Mouse (Mus musculus) CD8-positive naive resting alpha-beta T cell, adult 2 months (primary cell): Measurements from ENCODE around the gene Lyrm4.

Source experiments
- DNase-seq, 2 experiments: peaks; one replicate each; pipeline ENCODE4 v3.0.0; 2022; ENCODE audit warnings: low read depth in 2 of 2, low spot score in 2 of 2

The Lyrm4 gene

DNA sequence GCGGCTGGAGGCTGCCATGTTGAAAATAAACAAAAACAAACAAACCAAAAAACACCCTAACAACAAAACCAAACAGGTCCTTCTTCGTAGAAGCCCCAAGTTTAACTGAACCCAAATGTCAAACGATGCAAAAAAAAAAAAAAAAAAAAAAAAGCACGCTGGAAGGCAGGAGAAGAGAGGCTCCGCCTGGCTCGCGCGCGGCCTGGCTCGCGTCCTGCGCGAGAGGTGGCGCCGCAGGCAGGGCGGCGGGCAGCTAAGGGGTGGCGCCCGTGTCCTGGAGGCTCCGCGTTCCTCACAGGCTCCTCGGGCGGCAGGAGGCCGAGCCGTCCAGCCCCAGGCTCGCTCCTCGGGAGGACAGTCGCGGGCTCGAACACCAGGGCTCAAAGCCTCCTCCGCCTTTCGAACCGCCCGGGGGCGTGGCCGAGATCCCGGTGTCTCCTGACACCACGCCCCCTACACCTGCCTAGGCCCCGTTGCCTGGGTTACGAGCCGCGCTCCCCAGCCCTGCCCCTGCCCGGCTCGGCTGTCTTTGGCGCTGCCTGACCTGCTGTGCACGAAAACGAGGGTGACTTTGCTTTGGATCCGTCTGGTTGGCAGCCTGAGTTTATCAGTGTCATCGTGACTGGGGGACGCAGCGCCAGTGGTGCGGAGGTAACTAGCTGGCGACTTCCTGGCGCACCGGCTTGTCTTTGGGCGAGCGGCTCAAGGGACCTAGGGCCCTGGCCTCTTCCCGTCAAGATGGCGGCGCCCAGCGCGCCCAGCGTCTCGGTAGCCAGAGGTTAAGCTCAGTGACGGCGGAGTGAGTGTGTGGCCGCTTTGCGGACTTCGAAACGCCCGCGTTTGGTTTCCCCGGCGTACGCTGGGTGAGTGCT is at the start of gene Lyrm4, which contains the start of gene Fars2:
Gene Lyrm4, minus strand, starts transcription at position 384 of the 872 bp plus-strand sequence.
Gene Fars2, plus strand, starts transcription at position 270 of the 872 bp plus-strand sequence.
- peak; percentile 93 to 97 for DNase-seq

DNA sequence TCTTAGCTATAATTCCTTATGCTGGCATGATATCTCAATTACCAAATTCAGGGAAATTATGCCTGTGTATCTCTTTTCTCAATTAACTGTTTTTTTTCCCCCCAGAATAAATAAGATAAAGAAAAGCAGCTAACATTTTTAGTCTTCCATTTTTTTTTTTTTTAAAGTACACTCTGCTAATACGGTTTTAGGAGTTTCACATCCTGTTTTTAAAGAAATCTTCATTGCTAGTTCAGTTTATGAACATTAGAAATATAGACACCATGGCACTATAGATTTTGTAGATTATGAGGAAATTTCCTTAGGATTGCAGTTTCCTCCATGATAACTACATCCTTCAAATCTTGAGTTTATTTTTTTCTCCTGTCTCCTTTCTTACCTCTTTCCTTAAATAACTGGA is 46.6 kb upstream of the Lyrm4 start:
- DNase-seq = no peak

DNA sequence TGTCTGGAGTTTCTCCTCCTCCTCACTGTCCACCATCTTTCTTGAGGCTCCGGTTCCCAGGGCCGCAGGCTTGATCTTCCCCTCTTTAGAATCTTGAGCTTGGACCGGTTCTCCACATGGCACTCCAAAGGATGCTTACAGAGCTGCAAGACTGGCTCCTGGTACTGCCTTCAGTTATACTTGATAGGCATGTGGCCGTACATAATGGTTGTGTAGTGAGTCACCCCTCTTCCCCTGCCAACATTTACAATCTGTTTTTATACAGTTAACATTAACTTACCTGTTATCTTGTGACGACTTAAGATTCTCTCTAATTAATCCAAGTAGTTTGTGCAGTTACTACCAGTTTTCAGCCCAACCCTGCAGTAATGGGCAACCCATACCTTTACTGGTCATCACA is 46.1 kb upstream of the Lyrm4 start:
- DNase-seq = no peak

GRCm38 (mm10) chr13:36156340-36156931 is 39.1 kb upstream of the Lyrm4 start:
- no peak for DNase-seq

DNA sequence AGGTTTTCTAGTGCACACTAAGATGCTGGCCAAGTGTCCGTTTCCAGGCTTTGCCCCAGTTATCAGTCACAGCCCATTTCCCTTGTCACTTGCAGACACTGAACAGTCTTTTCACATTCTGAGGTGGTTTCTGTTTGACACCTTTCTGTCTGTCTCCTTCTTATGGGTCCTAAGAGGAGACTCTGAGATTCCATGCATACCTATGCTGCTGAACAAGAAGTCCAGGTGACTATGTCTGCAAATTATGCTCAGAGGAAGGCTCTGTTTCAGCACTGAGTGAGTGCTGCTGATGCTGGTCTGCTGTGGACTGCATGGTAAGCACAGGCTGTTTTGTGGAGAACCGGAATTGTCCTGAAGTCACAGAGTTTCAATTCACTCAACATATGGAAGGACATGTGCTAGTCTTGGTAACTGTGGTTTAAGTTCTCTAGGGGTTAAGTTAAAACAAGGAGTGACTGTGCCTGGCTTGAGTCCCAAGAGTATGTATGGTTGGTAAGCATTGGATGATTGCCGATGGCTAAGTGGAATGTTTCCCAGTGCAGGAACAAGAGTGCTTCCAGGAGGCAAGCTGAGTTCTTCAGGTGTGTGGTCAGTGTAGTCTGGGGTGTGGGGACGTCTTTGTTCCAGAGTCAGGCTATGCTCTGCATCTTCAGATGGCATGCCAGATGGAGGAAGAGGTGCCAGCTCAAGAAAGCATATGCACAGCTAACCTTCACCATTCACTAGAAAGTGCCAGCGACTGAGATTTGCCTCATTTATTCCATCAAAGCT is 35.6 kb upstream of the Lyrm4 start:
- no peak for DNase-seq

DNA sequence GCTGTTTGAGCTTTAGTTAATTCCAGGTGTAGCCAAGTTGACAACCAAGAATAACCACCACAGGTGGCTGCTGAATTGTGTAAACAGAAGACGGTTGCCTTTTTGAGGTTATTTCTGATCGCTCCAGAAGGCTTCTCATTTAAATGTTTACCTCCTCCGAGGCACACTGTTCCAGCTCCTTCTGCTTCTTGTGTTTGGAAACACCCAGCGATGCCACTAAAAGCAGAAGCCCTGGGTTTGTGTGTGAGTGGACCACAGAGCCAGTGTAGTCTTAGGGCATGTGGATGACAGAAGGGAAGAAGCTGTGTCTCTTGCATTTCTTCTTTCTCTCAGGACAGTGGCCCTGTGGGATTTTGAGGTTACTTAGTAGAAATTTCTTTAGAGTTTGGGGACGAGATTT is 32.9 kb upstream of the Lyrm4 start:
- DNase-seq = no peak

- no peak for DNase-seq
Observed at GRCm38 (mm10) chr13:36149175-36149939, 32.0 kb upstream of the Lyrm4 start.

DNA sequence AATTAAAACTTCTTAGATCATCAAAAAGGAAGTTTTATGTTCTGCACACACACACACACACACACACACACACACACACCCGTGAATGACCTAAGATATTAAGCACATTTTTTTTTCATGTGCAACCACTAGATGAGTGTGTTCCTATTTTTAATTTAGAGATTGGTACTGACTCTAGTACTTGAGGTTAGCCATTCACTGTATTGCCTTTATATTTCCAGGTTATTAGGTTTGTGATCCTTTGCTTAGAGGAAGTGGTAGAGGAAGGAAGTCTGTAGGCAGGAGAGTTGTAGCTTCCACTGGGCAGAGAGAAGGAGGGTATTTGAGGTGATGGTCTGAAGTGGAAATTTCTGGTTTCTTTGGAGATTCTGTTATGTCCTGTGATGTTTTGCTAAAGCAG is 28.3 kb upstream of the Lyrm4 start:
- DNase-seq = no peak

GRCm38 (mm10) chr13:36140247-36141016 is 23.1 kb upstream of the Lyrm4 start:
- DNase-seq = no peak

DNA sequence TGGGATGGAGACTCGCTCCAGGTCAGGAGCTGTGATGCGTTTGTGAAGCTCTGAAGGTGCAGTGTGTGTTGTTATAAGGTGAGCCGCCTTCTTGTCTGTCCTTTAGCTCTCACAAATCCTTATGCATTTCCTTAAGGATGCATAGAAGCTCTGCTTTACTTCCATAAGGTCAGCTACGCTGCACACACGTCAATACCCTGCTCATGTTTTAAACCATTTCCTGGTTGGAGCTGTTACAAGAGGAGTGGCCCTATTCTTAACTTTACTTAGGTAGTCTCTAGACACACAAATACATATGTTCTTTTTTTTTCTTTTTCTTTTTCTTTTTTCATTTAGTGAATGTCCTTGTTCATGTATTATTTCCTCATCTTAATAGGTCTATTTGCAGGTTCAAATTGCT is 22.4 kb upstream of the Lyrm4 start:
- no peak for DNase-seq

DNA sequence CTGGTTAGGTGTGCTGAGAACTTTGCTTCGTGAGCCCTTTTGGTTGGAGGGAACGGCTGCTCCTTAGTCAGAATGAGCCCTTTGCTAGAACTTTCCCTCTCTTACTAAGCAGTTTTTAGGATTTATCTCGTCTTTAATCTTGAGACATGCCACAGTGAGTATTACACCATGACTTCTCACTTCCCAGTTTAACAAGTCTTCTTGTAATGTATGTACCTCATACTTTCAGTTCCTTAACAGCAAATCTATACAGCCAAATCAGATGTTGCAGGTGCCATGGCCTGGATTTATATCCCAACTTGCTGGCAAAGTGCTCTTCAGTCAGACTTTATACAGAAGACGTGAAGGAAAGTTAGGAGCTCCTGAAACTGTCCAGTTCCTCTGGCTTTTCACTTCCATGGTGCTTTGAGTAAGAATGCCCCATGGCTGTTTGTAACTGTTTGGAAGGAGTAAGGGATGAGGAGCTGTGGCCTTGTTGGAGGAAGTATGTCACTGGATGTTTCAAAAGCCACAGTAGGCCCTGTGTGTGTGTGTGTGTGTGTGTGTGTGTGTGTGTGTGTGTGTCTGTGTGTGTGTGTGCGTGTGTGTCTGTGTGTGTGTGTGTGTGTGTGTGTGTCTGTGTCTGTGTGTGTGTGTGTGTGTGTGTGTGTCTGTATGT is 14.8 kb upstream of the Lyrm4 start:
- no peak for DNase-seq

- DNase-seq = no peak
Observed at GRCm38 (mm10) chr13:36131401-36131800, 14.1 kb upstream of the Lyrm4 start.

DNA sequence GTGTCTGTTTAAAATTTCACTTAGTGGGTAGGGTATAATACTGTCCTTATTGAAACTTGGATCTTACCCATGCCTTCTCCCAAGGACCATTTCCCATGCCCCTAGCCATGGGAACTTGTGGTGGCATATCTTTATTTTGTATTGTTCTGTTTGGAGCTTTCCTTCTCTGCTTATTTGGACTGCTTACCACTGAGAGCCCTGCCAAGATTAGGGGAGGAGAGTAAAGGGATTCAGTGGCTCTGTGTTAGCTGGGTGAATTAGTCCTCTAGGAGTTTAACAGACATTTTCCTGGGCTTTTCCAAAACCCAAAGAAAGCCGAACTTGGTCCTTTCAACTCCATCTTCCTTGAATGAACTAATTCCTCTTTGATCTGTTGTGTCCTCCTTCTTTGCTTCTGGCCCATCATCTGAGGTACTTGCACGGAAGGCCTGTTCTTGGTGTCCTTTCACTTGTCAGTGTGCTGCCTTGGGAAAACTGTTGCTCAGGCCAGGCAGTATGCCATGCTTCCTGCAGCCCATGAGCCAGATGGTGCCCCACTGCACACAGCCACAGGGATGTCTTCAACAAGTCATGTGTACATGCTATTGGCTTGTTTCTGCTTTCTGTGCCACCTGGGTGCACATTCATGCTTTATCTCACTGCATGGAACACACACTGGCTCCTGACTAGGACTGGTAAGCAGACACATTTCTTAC is 12.2 kb upstream of the Lyrm4 start:
- DNase-seq = no peak

DNA sequence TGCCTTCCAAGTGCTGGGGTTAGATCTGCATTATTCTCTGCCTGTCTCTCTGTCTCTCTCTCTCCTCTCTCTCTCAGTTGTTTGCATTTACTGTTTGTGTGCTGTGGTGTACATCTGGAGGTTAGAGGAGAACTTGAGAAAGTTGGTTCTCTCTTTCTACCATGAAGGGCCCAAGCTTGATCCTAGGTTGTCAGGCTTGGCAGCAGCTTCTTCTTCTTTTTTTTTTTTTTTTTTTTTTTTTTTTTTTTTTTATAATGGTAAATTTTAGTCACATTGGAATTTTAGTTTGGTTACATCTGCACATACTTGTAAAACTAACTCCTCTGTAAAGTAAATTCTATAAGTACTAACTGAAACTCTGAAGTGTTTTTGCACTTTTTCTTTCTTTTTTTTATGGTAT is 3.3 kb upstream of the Lyrm4 start:
- no peak for DNase-seq

DNA sequence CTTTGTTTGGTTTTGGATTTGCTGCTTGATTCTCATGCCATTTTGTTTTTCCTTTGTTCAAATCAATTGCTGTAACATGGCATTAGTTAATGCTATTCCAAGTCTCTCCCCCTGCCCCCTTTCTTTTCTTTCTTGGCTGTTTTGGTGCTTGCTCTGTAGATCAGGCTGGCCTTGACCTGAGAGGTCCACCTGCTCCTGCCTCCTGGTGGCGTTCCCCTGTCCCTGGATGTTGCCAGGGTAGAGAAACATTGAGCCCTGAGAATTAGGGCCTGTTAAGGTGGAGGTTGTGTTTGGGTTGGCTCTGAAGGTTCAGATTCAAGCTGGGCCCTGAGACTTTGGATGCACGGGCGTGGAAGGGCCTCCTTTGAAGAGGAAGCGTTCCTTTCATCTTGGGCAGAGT is 2.4 kb upstream of the Lyrm4 start:
- no peak for DNase-seq

- peak; percentile 19 to 32 for DNase-seq
Observed at GRCm38 (mm10) chr13:36116520-36117142, 695 bp downstream of the Lyrm4 start.

DNA sequence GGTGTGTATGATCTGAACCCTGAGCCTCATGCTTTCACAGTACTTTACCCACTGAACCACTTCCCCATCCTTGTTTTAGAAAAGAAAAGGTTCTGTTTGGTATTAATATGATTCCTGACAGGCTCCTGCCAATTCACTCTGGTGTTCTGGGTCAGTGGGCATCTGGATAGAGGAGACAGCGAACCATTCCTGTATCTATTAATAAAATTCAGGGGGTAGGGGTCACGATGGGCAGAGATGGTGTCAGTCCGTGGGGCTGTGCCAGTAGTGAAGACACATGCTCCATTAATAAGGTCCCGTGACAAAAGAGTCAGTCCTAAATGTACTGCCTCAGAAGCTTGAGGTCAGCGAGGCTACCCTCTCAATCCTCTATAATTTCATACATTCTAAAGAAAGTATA is 4.1 kb downstream of the Lyrm4 start:
- no peak for DNase-seq

DNA sequence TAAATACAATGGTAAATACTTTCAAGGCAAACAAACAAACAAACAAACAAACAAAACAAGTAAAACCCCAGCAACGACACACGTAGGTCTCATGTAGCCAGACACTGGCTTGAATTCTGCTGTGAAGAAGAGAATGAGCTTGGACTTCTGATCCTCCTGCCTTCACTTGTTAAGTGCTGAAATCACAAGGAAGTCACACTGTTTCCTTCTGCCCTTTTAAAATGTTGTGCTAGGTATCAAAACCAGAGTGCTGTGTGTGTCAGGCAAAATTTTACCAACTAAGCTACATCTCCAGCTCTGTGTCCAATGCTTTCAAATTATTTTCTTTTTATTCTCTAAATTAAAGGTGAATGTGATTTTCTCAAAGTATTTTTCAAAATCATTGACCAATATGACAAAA is 6.0 kb downstream of the Lyrm4 start:
- no peak for DNase-seq

DNA sequence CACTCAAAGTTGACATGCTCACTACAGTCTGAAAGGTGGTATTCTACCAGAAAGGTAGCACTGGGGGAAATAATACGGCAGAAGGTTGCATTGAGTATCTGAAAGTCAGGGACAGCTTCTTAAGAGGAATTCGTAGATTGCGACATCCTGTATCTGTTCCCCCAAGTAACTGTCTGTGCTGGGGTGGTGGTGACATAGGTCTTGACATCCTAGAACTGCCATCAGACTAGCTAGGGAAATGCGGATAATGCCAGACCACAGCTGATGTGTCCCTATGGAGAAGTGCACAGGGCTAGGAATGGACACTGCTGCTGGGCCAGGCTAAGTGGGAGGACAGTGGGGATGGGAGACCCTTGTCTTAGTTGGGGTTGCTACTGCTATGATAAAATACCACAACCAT is 8.8 kb downstream of the Lyrm4 start:
- DNase-seq = no peak
